14 mouse cellular contexts compared by ENCODE assay signal in genomic region chr2:161470844-161471243, GRCm38 (mm10).
"Had no signal": no experiment of that assay in that cellular context is flagged by ENCODE, and none has a peak within 500 bp of the region (broad histone marks: within the 10 kb centered on the region; RNA-seq: fewer than 3 reads in every experiment).

No protein-coding gene starts in this region.

- H3K9me3 ChIP-seq: kidney, embryonic 15.5 days; limb, embryonic 13.5 days; midbrain, embryonic 12.5 days; neural tube, embryonic 13.5 days had no signal

- H3K36me3 ChIP-seq: kidney, embryonic 15.5 days; limb, embryonic 13.5 days; midbrain, embryonic 12.5 days; neural tube, embryonic 13.5 days had no signal

- DNase-seq: kidney, postnatal 14 days; left cerebral cortex, postnatal 4 days; lung, adult 18-20 months; right cerebral cortex, adult 18-20 months; right cerebral cortex, postnatal 4 days; spleen, adult 18-20 months; thymus, adult 18-20 months; thymus, postnatal 14 days had no signal

- H3K27me3 ChIP-seq: midbrain, embryonic 12.5 days; neural tube, embryonic 13.5 days had no signal

- H3K4me3 ChIP-seq: kidney, embryonic 15.5 days; limb, embryonic 13.5 days; midbrain, embryonic 12.5 days; neural tube, embryonic 13.5 days had no signal

- H3K4me1 ChIP-seq: kidney, embryonic 15.5 days; midbrain, embryonic 12.5 days; neural tube, embryonic 13.5 days had no signal

- H3K9ac ChIP-seq: kidney, embryonic 15.5 days; limb, embryonic 13.5 days; liver, embryonic 14.5 days; midbrain, embryonic 12.5 days; neural tube, embryonic 13.5 days had no signal

- H3K4me2 ChIP-seq: kidney, embryonic 15.5 days; limb, embryonic 13.5 days; midbrain, embryonic 12.5 days; neural tube, embryonic 13.5 days had no signal

- H3K27ac ChIP-seq: kidney, embryonic 15.5 days; limb, embryonic 13.5 days; liver, embryonic 14.5 days; midbrain, embryonic 12.5 days; neural tube, embryonic 13.5 days had no signal

- ATAC-seq: midbrain, embryonic 16.5 days had no signal
